Mouse (Mus musculus) heart, adult 2 months (tissue): Measurements from ENCODE around the gene Ptpn6. TPM values are rescaled to one million over a fixed set of nuclear protein-coding genes. Genes with fewer than 3 reads are reported as not detected.
A peak's percentile ranks its signal among the peaks of the same experiment; 100 is the strongest.

Experiments
- DNase-seq, 2 experiments: peaks; one replicate each; pipeline ENCODE4 v3.0.0; 2021
- H3K27ac ChIP-seq: fragments of 200-600 bp; 2 replicates; pipeline ENCODE4 v1.8.1; 2022
- H3K27me3 ChIP-seq: fragments of 200-500 bp; 2 replicates; pipeline ENCODE4 v1.6.1; 2012; ENCODE audit warnings: mild to moderate bottlenecking, low read length, inconsistent platforms, mixed read lengths; ENCODE audit not compliant: control insufficient read depth, insufficient read depth
- H3K36me3 ChIP-seq: fragments of 200-500 bp; 2 replicates; pipeline ENCODE4 v1.6.1; 2012; ENCODE audit warnings: low read length, inconsistent platforms; ENCODE audit not compliant: control insufficient read depth, insufficient read depth
- H3K4me1 ChIP-seq: fragments of 200-500 bp; 2 replicates; pipeline ENCODE4 v1.6.1; 2011; ENCODE audit warnings: low read length; ENCODE audit not compliant: control insufficient read depth, insufficient read depth
- H3K4me3 ChIP-seq: fragments of 200-600 bp; 2 replicates; pipeline ENCODE4 v1.8.1; 2022
- H3K79me2 ChIP-seq: fragments of 200-500 bp; replicated peaks from 2 replicates; pipeline ENCODE4 v1.6.1; 2012; ENCODE audit warnings: mild to moderate bottlenecking, inconsistent platforms, low read length, moderate library complexity, mixed read lengths; ENCODE audit not compliant: control insufficient read depth, insufficient read depth
- H3K9ac ChIP-seq: fragments of 200-500 bp; 2 replicates; pipeline ENCODE4 v1.6.1; 2012; ENCODE audit warnings: low read depth, mild to moderate bottlenecking, control low read depth, inconsistent platforms, low read length, mixed read lengths
- CTCF ChIP-seq: fragments of 200-600 bp; IDR thresholded peaks from 2 replicates; pipeline ENCODE4 v1.8.1; 2022; ENCODE audit warnings: antibody characterized with exemption, mild to moderate bottlenecking, moderate library complexity
- EP300 ChIP-seq: fragments of 200-500 bp; IDR thresholded peaks from 2 replicates; pipeline ENCODE4 v1.6.1; 2011; ENCODE audit warnings: low read depth, low read length, control low read depth; ENCODE audit not compliant: insufficient read depth
- POLR2A ChIP-seq: fragments of 200-500 bp; IDR thresholded peaks from 2 replicates; pipeline ENCODE4 v1.6.1; 2011; ENCODE audit warnings: mild to moderate bottlenecking, low read depth, low read length, control low read depth; ENCODE audit not compliant: insufficient read depth
- WGBS: fragments of 180-500 bp; shearing (Covaris S2); methylation state at CpG from one replicate; pipeline ENCODE4 v1.1.7; 2018; 5-methylcytosine and 5-hydroxymethylcytosine counted together
- intact Hi-C: fragments of 180-260 bp; cut with DNase I; formaldehyde crosslinking; loops from one replicate; pipeline ENCODE4 v1.15.1; 2025
- polyA plus RNA-seq: library from polyadenylated mRNA; depleted of rRNA; stranded (reverse); fragments of >200 nt; gene quantifications from 2 replicates; pipeline ENCODE4 v1.2.3, GENCODE M21; 2012
- total RNA-seq, 2 experiments: library from RNA; stranded (reverse); gene quantifications; 2 replicates each; pipeline ENCODE4 v1.2.3; 2021

Ptpn6 gene
- total and polyA plus RNA-seq, 3 experiments, result 3.1 to 8.2 (median 4.4) TPM

GRCm38 (mm10) chr6:124711824-124712782, 26.4 kb downstream of the Ptpn6 start, which contains the start of the genes Emg1 and Phb2:
Emg1 (minus strand) TSS chr6:124712178.
Phb2 (plus strand) TSS chr6:124712336.
- Histone ChIP-seq H3K79me2 (peaks cover 2% of the 10 kb centered on the region; the same call in 1 of the 2 replicates), H3K36me3 (peaks cover 5% of the 10 kb centered on the region), H3K4me1 (peaks cover 5% of the 10 kb centered on the region), H3K4me3 (peak within 1 kb of the TSS; percentile 88), H3K27ac (peak within 1 kb of the TSS; percentile 96), H3K27me3 (no peaks in the 10 kb centered on the region), H3K9ac (peak within 1 kb of the TSS; percentile 94)
- intact Hi-C loops, result loop anchor here (1.0 to 2.0 kb wide), 5 partner anchors 28 to 327 kb away; partner anchors contain the start of genes Atn1, Gm45234, Ing4 and Lpcat3
- peak; percentile 98 to 99 for DNase-seq
- WGBS, result under 1% methylated on average over 76 of the region's 76 CpGs
- peak; percentile 81 for TF ChIP-seq EP300
- peak; percentile 81 for TF ChIP-seq POLR2A
- peak; percentile 17; the same call in 1 of the 2 replicates for TF ChIP-seq CTCF

- 87% methylated on average over 10 of the region's 10 CpGs for WGBS
- peaks cover 3% of the 10 kb centered on the region for H3K36me3 ChIP-seq
- intact Hi-C loops, result no loop called here
- no peaks in the 10 kb centered on the region for H3K27me3 ChIP-seq
- no peak overlapping the region for H3K27ac ChIP-seq
- H3K9ac ChIP-seq, result no peak overlapping the region
- no peak for TF ChIP-seq EP300
- no peak for TF ChIP-seq CTCF
- no peak for TF ChIP-seq POLR2A
- no peak overlapping the region for H3K4me3 ChIP-seq
- no peaks in the 10 kb centered on the region; the same call in 1 of the 2 replicates for H3K79me2 ChIP-seq
- peaks cover 7% of the 10 kb centered on the region for H3K4me1 ChIP-seq
- DNase-seq, result no peak
These were observed 30.1 kb downstream of the Ptpn6 start for GRCm38 (mm10) chr6:124708289-124708889.

GRCm38 (mm10) chr6:124706061-124706627, 32.4 kb downstream of the Ptpn6 start:
- H3K36me3 ChIP-seq, result peaks cover 2% of the 10 kb centered on the region
- H3K9ac ChIP-seq, result no peak overlapping the region
- WGBS, result 51% methylated on average over 5 of the region's 5 CpGs
- no peaks in the 10 kb centered on the region for H3K27me3 ChIP-seq
- H3K27ac ChIP-seq, result no peak overlapping the region; the same call in 1 of the 2 replicates
- H3K4me1 ChIP-seq, result peaks cover 2% of the 10 kb centered on the region; the same call in 1 of the 2 replicates
- intact Hi-C loops, result no loop called here
- DNase-seq, result no peak
- no peak overlapping the region for H3K4me3 ChIP-seq
- no peaks in the 10 kb centered on the region; the same call in 1 of the 2 replicates for H3K79me2 ChIP-seq
- no peak for TF ChIP-seq EP300
- no peak for TF ChIP-seq POLR2A
- TF ChIP-seq CTCF, result no peak

- Histone ChIP-seq H3K4me3 (no peak overlapping the region), H3K27ac (no peak overlapping the region), H3K27me3 (no peaks in the 10 kb centered on the region), H3K79me2 (no peaks in the 10 kb centered on the region; the same call in 1 of the 2 replicates), H3K4me1 (peaks cover 6% of the 10 kb centered on the region; the same call in 1 of the 2 replicates), H3K9ac (no peak overlapping the region), H3K36me3 (peaks cover 2% of the 10 kb centered on the region)
- intact Hi-C loops, result loop anchor here (5.0 kb wide), 1 partner anchor 103 kb away; the partner anchor contains the start of gene Spsb2
- 97% methylated on average over 2 of the region's 2 CpGs for WGBS
- DNase-seq, result no peak
- TF ChIP-seq CTCF (no peak), EP300 (no peak), POLR2A (no peak)
These were observed 34.1 kb downstream of the Ptpn6 start for GRCm38 (mm10) chr6:124704417-124704816.

- peaks cover 2% of the 10 kb centered on the region for H3K36me3 ChIP-seq
- H3K79me2 ChIP-seq, result no peaks in the 10 kb centered on the region; the same call in 1 of the 2 replicates
- H3K4me1 ChIP-seq, result peaks cover 6% of the 10 kb centered on the region; the same call in 1 of the 2 replicates
- TF ChIP-seq CTCF, result no peak
- TF ChIP-seq POLR2A, result no peak
- no peak for TF ChIP-seq EP300
- 45% methylated on average over 7 of the region's 7 CpGs for WGBS
- intact Hi-C loops, result loop anchor here (2.0 to 5.0 kb wide), 2 partner anchors 55 to 104 kb away; partner anchors contain the start of gene Spsb2
- no peak overlapping the region for H3K27ac ChIP-seq
- H3K27me3 ChIP-seq, result no peaks in the 10 kb centered on the region
- no peak overlapping the region for H3K9ac ChIP-seq
- DNase-seq, result no peak
- no peak overlapping the region for H3K4me3 ChIP-seq
These were observed 34.7 kb downstream of the Ptpn6 start for GRCm38 (mm10) chr6:124703789-124704188.
